Mouse (Mus musculus) embryonic facial prominence, embryonic 12.5 days (tissue): ENCODE results near the gene Dner. TPM values are rescaled to one million over a fixed set of nuclear protein-coding genes. Genes with fewer than 3 reads are reported as not detected.

Experiments used
- ATAC-seq: fragments of 200-750 bp; cut with Nextera tagmentation; 2 replicates; pipeline ENCODE4 v1.8.0; 2017; ENCODE audit not compliant: insufficient number of reproducible peaks, insufficient read depth, low FRiP score, low TSS enrichment
- H3K27ac ChIP-seq: fragments of 300-500 bp; sonication (generic); 2 replicates; pipeline ENCODE4 v1.5.1; 2016; ENCODE audit warnings: mild to moderate bottlenecking
- H3K27me3 ChIP-seq: fragments of 300-500 bp; sonication (generic); 2 replicates; pipeline ENCODE4 v1.6.1; 2016; ENCODE audit warnings: mild to moderate bottlenecking, moderate library complexity
- H3K36me3 ChIP-seq: fragments of 300-500 bp; sonication (generic); 2 replicates; pipeline ENCODE4 v1.6.1; 2016; ENCODE audit warnings: mild to moderate bottlenecking
- H3K4me1 ChIP-seq: fragments of 300-500 bp; sonication (generic); 2 replicates; pipeline ENCODE4 v1.6.1; 2016
- H3K4me2 ChIP-seq: fragments of 300-500 bp; sonication (generic); replicated peaks from 2 replicates; pipeline ENCODE4 v1.6.1; 2016; ENCODE audit warnings: mild to moderate bottlenecking, moderate library complexity
- H3K4me3 ChIP-seq: fragments of 300-500 bp; sonication (generic); 2 replicates; pipeline ENCODE4 v1.5.1; 2016; ENCODE audit warnings: mild to moderate bottlenecking
- H3K9ac ChIP-seq: fragments of 300-500 bp; sonication (generic); 2 replicates; pipeline ENCODE4 v1.6.1; 2016; ENCODE audit warnings: mild to moderate bottlenecking, moderate library complexity
- H3K9me3 ChIP-seq: fragments of 300-500 bp; sonication (generic); 2 replicates; pipeline ENCODE4 v1.6.1; 2016; ENCODE audit warnings: mild to moderate bottlenecking, moderate library complexity
- WGBS: fragments of 180-500 bp; shearing (Covaris S2); methylation state at CpG from one replicate; pipeline ENCODE4 v1.1.7; 2016; 5-methylcytosine and 5-hydroxymethylcytosine counted together
- polyA plus RNA-seq: library from polyadenylated mRNA; unstranded; fragments of >200 nt; fragmentation: Nextera tagmentation; extraction: Ambion mirVana; gene quantifications from 2 replicates; pipeline ENCODE4 v1.2.1, GENCODE M21; 2016

Dner gene
- polyA plus RNA-seq, 1 experiment from 2014 or later, result 9.0 TPM

DNA sequence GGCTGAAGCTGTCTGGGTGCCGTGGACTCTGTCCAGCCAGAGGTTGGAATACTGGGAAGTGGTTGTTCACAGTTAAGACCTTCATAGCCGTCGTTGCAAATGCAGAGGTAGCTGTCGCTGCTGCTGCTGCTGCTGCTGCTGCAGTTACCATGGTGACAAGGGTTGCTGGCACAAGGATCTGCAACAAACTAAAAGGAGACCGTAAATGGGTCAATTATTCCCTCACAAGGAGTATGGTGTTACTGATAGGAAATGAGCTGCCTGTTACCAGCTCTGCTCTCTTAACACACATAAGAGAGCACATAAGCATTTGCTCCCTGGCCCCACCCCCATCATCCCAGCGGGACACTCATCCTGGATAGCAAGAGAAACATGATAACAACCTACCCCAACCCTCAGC, 110.6 kb downstream of the Dner start:
- Histone ChIP-seq H3K9me3 (no peaks in the 10 kb centered on the region), H3K4me3 (no peak overlapping the region), H3K9ac (no peak overlapping the region), H3K4me2 (no peak overlapping the region), H3K4me1 (peaks cover 6% of the 10 kb centered on the region; the same call in 1 of the 2 replicates), H3K27me3 (no peaks in the 10 kb centered on the region), H3K36me3 (no peaks in the 10 kb centered on the region), H3K27ac (no peak overlapping the region)
- 12% methylated on average over 6 of the region's 6 CpGs for whole genome bisulfite sequencing
- ATAC-seq, result no peak

DNA sequence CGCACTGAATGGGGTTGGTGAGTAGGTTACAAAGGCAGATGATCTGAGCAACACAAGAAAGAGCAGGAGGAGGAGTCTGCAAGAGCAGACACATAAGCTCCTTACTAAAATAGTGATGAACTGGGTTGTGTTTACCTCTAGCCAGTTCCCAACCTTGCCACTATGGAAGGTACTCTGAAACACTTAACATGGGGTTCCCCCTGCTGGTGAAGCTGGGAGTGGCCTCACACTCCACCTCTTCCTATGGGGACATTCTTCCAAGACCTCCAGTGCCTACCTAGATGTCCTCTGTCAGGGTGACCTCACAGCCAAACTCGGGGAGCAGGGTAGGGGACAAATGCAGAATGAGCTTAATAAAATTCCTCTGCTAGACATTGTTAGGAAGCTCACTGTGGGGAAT, 114.2 kb downstream of the Dner start:
- Histone ChIP-seq H3K27me3 (no peaks in the 10 kb centered on the region), H3K4me2 (no peak overlapping the region), H3K27ac (no peak overlapping the region), H3K9ac (no peak overlapping the region), H3K4me1 (peaks cover 6% of the 10 kb centered on the region; the same call in 1 of the 2 replicates), H3K9me3 (no peaks in the 10 kb centered on the region), H3K36me3 (no peaks in the 10 kb centered on the region), H3K4me3 (no peak overlapping the region)
- WGBS, result 65% methylated on average over 2 of the region's 2 CpGs
- no peak for ATAC-seq

DNA sequence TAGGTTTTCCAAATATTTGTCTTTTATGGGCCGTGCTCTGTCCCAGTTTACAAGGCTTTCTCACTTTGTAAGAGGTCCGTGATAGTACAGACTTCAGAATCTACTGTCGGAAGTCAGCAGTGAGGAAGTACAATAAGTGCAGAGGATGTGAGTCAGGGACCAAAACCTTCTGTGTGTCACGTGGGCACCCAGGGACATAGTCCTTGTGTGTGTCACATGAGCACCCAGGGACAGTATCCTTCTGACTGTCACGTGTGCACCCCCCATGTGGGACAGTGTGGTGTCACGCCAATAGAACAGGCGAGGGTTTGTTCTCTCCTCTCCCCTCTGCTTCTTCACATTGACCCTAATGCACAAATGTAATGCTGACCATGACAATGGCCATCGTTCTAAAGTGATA, 134.2 kb downstream of the Dner start:
- Histone ChIP-seq H3K36me3 (no peaks in the 10 kb centered on the region), H3K4me3 (no peak overlapping the region), H3K9ac (no peak overlapping the region), H3K4me1 (peaks cover 2% of the 10 kb centered on the region; the same call in 1 of the 2 replicates), H3K4me2 (no peak overlapping the region), H3K9me3 (no peaks in the 10 kb centered on the region), H3K27ac (no peak overlapping the region), H3K27me3 (no peaks in the 10 kb centered on the region)
- ATAC-seq, result no peak
- 82% methylated on average over 8 of the region's 8 CpGs for WGBS

DNA sequence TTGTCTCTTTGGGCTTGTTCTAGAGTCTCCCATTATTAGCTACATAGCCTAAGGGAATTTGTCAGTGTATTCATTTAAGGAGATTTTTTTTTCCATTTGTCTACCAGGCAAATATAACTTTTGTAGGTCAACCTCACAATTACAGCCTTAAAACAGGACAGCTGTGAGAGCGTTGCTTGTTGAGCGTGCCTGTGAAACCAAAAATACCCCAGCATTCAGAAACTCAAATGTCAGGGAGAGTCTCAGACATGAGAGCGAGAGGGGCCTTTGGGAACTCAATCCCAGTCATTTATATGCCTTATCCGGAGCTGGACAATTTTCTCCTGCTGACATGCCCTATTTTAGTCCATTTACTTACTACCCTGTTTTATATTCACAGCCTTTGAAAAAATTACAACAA, 134.6 kb downstream of the Dner start:
- Histone ChIP-seq H3K27me3 (no peaks in the 10 kb centered on the region), H3K4me3 (no peak overlapping the region), H3K4me2 (no peak overlapping the region), H3K9ac (no peak overlapping the region), H3K36me3 (no peaks in the 10 kb centered on the region), H3K9me3 (no peaks in the 10 kb centered on the region), H3K4me1 (peaks cover 2% of the 10 kb centered on the region; the same call in 1 of the 2 replicates), H3K27ac (no peak overlapping the region)
- ATAC-seq, result no peak
- whole genome bisulfite sequencing, result 46% methylated on average over 4 of the region's 4 CpGs

DNA sequence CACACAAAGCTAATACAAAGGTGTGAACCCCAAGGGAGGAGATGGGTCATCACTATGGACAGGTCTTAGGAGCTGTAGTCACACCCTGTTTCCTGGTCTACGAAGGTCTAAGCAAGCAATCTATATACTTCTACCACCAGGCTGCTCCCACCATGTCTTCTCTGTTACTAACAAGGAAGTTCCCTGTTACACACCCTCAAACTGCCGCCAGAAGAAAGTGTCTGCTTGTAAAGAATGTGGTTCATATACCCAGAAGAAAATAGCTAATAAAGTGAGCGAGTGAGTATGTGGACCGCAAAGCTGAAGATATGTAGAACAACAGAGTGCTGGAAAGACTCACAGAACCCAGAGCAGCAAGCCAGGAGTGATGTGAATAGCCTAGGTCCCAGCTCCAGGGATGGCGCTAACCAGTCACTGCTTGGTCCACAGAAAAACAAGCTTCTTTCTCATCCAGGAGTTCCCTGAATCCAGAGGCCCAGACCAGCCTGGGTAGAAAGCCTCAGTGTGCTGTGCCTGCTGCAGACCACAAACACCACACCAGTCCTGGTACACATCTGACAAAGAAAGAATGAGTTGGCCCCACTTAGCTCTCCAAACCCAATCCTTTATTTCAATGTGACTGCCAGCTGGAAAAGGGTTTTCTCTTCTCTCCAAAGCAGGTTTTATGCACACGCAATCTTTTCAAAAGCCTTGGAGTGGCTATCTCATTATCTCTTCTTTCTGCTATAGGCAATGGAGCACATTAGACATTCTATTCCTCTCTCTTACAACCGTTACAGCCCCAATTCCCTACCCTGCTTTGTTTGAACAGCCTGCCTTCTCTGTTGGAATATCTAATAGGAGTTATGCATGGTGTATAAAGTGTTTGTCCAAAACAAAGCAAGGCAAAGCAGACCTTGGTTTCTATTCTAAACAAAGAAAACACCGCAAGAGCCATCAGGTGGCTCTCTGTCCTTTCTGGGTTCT, 139.2 kb downstream of the Dner start:
- Histone ChIP-seq H3K4me3 (no peak overlapping the region), H3K9ac (no peak overlapping the region), H3K27me3 (no peaks in the 10 kb centered on the region), H3K27ac (no peak overlapping the region), H3K4me1 (peaks cover 2% of the 10 kb centered on the region; the same call in 1 of the 2 replicates), H3K36me3 (no peaks in the 10 kb centered on the region), H3K9me3 (no peaks in the 10 kb centered on the region), H3K4me2 (no peak overlapping the region)
- WGBS, result 86% methylated on average over 8 of the region's 8 CpGs
- ATAC-seq, result no peak

DNA sequence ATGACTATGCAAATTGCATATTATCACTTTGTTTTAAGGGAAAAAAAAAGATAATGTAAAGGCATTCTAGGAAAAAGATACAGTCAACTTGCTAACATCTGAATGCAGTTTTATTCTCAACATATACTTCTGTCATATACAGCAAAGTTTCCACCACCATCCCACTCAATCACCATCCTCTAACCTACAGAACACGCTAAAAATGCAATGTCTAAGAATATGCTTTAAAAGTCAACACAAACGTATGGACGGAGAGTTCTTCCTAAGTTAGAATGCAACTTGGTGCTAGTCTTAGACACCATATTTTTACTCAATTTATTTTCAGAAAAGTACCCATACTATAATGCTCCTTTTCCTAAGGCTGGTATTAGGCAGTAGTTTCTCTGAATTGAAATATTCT, 144.0 kb downstream of the Dner start:
- Histone ChIP-seq H3K36me3 (no peaks in the 10 kb centered on the region), H3K27ac (no peak overlapping the region), H3K4me3 (no peak overlapping the region), H3K4me2 (no peak overlapping the region), H3K27me3 (no peaks in the 10 kb centered on the region), H3K9ac (no peak overlapping the region), H3K9me3 (no peaks in the 10 kb centered on the region), H3K4me1 (no peaks in the 10 kb centered on the region)
- WGBS, result 93% methylated on average over 3 of the region's 3 CpGs
- ATAC-seq, result no peak

DNA sequence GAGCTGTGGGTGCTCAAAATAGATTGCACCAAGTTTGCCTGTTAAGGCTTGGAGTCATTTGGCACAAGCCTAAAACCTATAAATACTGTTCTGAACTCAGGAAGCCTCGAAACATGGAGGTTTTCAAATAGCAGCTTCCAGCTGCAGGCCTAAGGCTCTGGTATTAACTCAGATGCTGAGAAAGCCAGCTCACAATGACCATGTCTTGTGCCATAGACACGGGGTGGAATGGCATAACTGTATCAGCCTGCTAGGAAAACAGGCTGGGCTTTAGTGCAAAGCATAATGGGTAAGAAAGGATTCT, 146.0 kb downstream of the Dner start:
- ATAC-seq, result no peak
- Histone ChIP-seq H3K4me3 (no peak overlapping the region), H3K27me3 (no peaks in the 10 kb centered on the region), H3K36me3 (no peaks in the 10 kb centered on the region), H3K9ac (no peak overlapping the region), H3K27ac (no peak overlapping the region), H3K4me2 (no peak overlapping the region), H3K9me3 (no peaks in the 10 kb centered on the region), H3K4me1 (no peaks in the 10 kb centered on the region)
- 54% methylated on average over 2 of the region's 2 CpGs for WGBS

DNA sequence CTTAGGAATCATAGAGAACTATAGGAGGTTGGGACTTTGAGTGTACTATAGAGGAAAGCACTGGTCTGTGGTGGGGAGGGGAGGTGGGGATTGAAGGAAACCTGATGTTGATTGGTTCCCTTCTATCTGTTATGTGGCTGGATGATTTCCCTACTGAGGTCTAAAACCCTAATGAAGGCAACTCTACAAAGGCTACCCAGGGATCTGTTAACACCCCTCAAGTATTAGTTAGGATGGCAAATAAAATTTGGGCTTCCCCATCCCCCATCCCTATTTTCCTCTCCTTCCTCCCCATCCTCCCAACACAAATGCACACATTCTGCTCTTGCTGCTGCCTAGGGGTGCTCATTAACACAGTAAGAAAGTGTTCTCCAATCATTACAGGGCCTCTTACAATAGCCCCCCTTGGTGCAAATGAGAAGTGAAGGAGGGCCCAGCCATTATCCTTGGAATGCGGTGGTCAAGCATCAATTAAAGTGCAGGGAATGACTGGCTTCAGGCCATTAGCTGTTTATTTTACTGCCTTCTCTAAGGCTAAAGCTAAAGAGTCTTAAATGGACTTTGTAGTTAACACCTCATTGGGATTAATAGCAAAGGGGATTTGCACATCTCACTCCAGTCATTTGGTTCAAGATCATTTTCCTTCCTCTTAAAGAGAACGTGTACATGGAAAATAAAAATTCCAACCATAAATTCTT, 146.5 kb downstream of the Dner start:
- H3K4me2 ChIP-seq, result no peak overlapping the region
- H3K27ac ChIP-seq, result no peak overlapping the region
- H3K4me1 ChIP-seq, result no peaks in the 10 kb centered on the region
- H3K36me3 ChIP-seq, result no peaks in the 10 kb centered on the region
- WGBS, result 16% methylated on average over 2 of the region's 2 CpGs
- H3K27me3 ChIP-seq, result no peaks in the 10 kb centered on the region
- H3K4me3 ChIP-seq, result no peak overlapping the region
- no peaks in the 10 kb centered on the region for H3K9me3 ChIP-seq
- ATAC-seq, result no peak
- no peak overlapping the region for H3K9ac ChIP-seq

DNA sequence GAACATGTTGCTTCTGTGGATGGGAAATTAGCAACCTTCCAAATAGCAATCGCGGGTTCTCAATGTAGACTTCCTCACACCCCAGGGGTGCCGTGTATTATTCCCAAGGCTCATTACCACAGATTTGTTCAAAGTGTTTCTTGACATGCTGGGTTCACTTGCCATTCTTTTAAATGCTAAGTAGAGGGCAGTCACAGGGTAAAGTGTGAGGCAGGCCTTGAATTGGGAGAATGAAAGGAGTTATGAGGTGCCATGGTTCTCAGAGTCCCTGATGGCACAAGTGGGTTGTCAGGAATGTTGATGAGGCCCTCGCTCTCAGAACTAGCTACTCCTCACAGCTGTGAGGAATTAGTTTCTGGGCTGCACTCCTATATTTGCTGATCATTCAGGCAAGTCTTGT, 160.0 kb downstream of the Dner start:
- Histone ChIP-seq H3K9ac (no peak overlapping the region), H3K9me3 (no peaks in the 10 kb centered on the region), H3K4me1 (no peaks in the 10 kb centered on the region), H3K4me3 (no peak overlapping the region), H3K36me3 (no peaks in the 10 kb centered on the region), H3K4me2 (no peak overlapping the region), H3K27me3 (no peaks in the 10 kb centered on the region), H3K27ac (no peak overlapping the region)
- ATAC-seq, result no peak
- WGBS, result 74% methylated on average over 4 of the region's 4 CpGs

DNA sequence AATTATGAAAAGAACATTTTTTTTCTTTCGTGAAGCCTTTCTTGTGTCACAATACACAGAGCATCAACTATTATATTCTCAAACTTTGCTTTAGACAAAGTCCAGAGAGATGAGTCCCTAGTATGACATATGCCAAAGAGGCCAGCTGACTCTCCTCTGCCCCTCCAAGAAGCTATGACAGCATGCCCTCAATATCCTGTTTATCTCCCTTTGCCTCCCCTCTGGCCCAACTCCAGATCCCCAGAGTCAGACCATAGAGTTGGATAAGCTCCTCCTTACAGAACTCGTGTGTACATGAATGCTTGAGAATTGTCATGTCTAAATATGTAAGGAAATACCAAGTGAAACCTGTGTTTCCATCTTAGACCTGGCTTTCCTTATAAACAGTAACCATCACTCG, 170.5 kb downstream of the Dner start:
- no peaks in the 10 kb centered on the region for H3K4me1 ChIP-seq
- no peak overlapping the region for H3K4me3 ChIP-seq
- H3K27ac ChIP-seq, result no peak overlapping the region
- ATAC-seq, result no peak
- 82% methylated on average over 3 of the region's 3 CpGs for WGBS
- no peaks in the 10 kb centered on the region for H3K27me3 ChIP-seq
- no peaks in the 10 kb centered on the region for H3K36me3 ChIP-seq
- H3K9me3 ChIP-seq, result no peaks in the 10 kb centered on the region
- no peak overlapping the region for H3K9ac ChIP-seq
- H3K4me2 ChIP-seq, result no peak overlapping the region

DNA sequence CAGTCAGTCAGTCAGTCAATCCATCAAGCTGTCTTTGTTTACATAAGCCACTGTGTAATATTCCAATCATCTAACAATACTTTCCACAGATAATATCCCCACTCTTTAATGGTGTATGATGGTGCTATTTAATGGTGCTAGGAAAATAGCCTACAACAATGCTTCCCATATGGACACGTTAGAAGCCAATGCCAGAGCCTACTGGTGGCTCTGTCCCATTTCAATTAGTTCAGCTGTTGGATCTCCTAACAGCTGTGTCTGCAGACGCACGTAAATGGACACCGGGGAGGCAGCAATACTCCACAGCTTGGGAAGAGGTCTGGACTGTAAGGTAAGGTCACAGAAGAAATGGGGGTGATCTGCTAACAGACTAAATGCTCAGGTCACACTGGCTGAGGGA, 171.6 kb downstream of the Dner start:
- H3K4me3 ChIP-seq, result no peak overlapping the region
- no peaks in the 10 kb centered on the region for H3K27me3 ChIP-seq
- 64% methylated on average over 4 of the region's 4 CpGs for WGBS
- H3K9ac ChIP-seq, result no peak overlapping the region
- H3K4me2 ChIP-seq, result no peak overlapping the region
- H3K27ac ChIP-seq, result no peak overlapping the region
- H3K4me1 ChIP-seq, result no peaks in the 10 kb centered on the region
- no peaks in the 10 kb centered on the region for H3K9me3 ChIP-seq
- ATAC-seq, result no peak
- no peaks in the 10 kb centered on the region for H3K36me3 ChIP-seq

DNA sequence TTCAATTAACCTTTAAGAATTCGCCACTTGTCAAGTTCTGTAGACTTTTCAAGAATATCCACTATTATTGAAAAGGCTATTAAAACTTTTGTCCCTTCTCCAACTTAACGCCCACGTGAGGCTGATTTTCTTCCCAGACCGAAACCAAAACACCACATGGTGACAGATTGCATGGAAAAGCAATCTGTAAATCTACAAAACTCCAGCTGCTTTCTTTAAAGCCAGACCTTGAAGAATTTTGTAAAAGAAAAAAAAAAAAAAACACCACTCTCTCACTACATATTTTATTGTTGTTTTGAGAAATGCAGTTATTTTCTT, 173.1 kb downstream of the Dner start:
- Histone ChIP-seq H3K9ac (no peak overlapping the region), H3K4me3 (no peak overlapping the region), H3K4me1 (no peaks in the 10 kb centered on the region), H3K4me2 (no peak overlapping the region), H3K36me3 (no peaks in the 10 kb centered on the region), H3K27me3 (no peaks in the 10 kb centered on the region), H3K9me3 (no peaks in the 10 kb centered on the region), H3K27ac (no peak overlapping the region)
- no peak for ATAC-seq
- WGBS, result 52% methylated on average over 4 of the region's 4 CpGs
